Comparison of ENCODE assay signal across 12 mouse cellular contexts in the genomic region with DNA sequence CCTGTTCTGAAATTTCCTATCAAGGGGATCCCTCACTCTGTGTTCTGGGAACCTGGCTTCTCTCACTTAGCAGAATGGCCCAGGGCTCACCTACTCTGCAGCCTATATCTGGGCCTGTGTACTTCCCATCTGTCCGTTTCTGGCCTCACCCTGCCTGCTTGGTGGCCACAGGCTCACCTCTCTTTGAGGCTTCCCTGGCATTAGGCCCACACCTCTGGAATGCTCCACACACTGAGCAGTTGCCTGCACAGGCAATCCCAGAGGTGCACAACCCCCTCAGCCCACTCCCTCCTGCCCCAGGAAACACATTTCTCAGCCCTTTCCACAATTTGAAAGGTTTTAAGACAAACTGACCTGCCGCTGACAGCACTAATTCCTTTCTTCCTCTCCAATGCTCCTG.
DNase-seq lines count a peak whose midpoint lies in the region; ATAC-seq lines count a peak whose summit lies in the region.
"Had no signal": no experiment of that assay in that cellular context is flagged by ENCODE, and none has a peak within 500 bp of the region (broad histone marks: within the 10 kb centered on the region; RNA-seq: fewer than 3 reads in every experiment).

No protein-coding gene starts in this region.

- 18% methylated on average over 2 of the region's 2 CpGs for WGBS in heart, embryonic 10.5 days
- WGBS in liver, embryonic 13.5 days (ENCODE audit: insufficient replicate concordance): 61% methylated on average over 2 of the region's 2 CpGs
- WGBS in liver, embryonic 11.5 days: 44% methylated on average over 2 of the region's 2 CpGs
- 19% methylated on average over 2 of the region's 2 CpGs for WGBS in embryonic facial prominence, embryonic 13.5 days

- peak overlapping the region; percentile 71 for H3K27ac ChIP-seq in heart, embryonic 10.5 days
- no peak overlapping the region; the same call in 1 of the 2 replicates for H3K27ac ChIP-seq in liver, embryonic 13.5 days
- H3K27ac ChIP-seq in liver, embryonic 11.5 days (ENCODE audit: low read depth, low read length): no peak overlapping the region
- peak overlapping the region; percentile 29; the same call in 1 of the 2 replicates for H3K27ac ChIP-seq in embryonic facial prominence, embryonic 13.5 days

- H3K9me3 ChIP-seq in heart, embryonic 10.5 days: no peaks in the 10 kb centered on the region
- no peaks in the 10 kb centered on the region for H3K9me3 ChIP-seq in liver, embryonic 13.5 days (replicated peaks)
- no peaks in the 10 kb centered on the region for H3K9me3 ChIP-seq in liver, embryonic 11.5 days (ENCODE audit: control insufficient read depth, low read length)
- H3K9me3 ChIP-seq in embryonic facial prominence, embryonic 13.5 days: no peaks in the 10 kb centered on the region

- DNase-seq in heart, embryonic 10.5 days (ENCODE audit: low spot score): no peak
- DNase-seq in heart, adult 18-20 months: no peak
- no peak for DNase-seq in liver, embryonic 13.5 days
- DNase-seq in liver, embryonic 11.5 days (ENCODE audit: low spot score): no peak
- peak; percentile 66 for DNase-seq in mesoderm, embryonic 11.5 days (ENCODE audit: low read depth, low spot score)
- DNase-seq: adrenal gland, postnatal 25 days; cerebellum, adult 11 months had no signal

- no peak for ATAC-seq in liver, embryonic 13.5 days (ENCODE audit: low read depth)
- no peak for ATAC-seq in liver, embryonic 11.5 days (replicated peaks; ENCODE audit: low FRiP score)
- no peak for ATAC-seq in embryonic facial prominence, embryonic 13.5 days (ENCODE audit: insufficient number of reproducible peaks, insufficient read depth, low FRiP score, low TSS enrichment, low read depth)
- ATAC-seq in erythroid progenitor cell, adult 5-6 weeks (replicated peaks; ENCODE audit: low FRiP score, poor library complexity, severe bottlenecking): no peak
- ATAC-seq in erythroblast, adult 5-6 weeks (replicated peaks; ENCODE audit: low FRiP score, poor library complexity, severe bottlenecking): no peak
- ATAC-seq: midbrain, embryonic 16.5 days had no signal

- no peaks in the 10 kb centered on the region for H3K36me3 ChIP-seq in heart, embryonic 10.5 days
- no peaks in the 10 kb centered on the region for H3K36me3 ChIP-seq in liver, embryonic 13.5 days
- no peaks in the 10 kb centered on the region for H3K36me3 ChIP-seq in liver, embryonic 11.5 days (ENCODE audit: control insufficient read depth, insufficient read depth, low read length)
- H3K36me3 ChIP-seq in embryonic facial prominence, embryonic 13.5 days: no peaks in the 10 kb centered on the region

- no peaks in the 10 kb centered on the region for H3K27me3 ChIP-seq in heart, embryonic 10.5 days (ENCODE audit: insufficient read depth, poor library complexity, severe bottlenecking)
- 0 out of 2 replicates have a peak, but pooled peaks cover 2% of the 10 kb centered on the region for H3K27me3 ChIP-seq in liver, embryonic 13.5 days
- no peaks in the 10 kb centered on the region for H3K27me3 ChIP-seq in liver, embryonic 11.5 days (replicated peaks; ENCODE audit: control insufficient read depth, insufficient read depth, low read length)
- no peaks in the 10 kb centered on the region for H3K27me3 ChIP-seq in embryonic facial prominence, embryonic 13.5 days

- no peak overlapping the region for H3K4me3 ChIP-seq in heart, embryonic 10.5 days
- no peak overlapping the region for H3K4me3 ChIP-seq in liver, embryonic 13.5 days (replicated peaks)
- no peak overlapping the region for H3K4me3 ChIP-seq in liver, embryonic 11.5 days (ENCODE audit: low read depth, low read length)
- H3K4me3 ChIP-seq in embryonic facial prominence, embryonic 13.5 days: no peak overlapping the region
- H3K4me3 ChIP-seq: erythroblast, embryonic 14.5 days had no signal

- peaks cover 41% of the 10 kb centered on the region for H3K4me1 ChIP-seq in heart, embryonic 10.5 days
- H3K4me1 ChIP-seq in liver, embryonic 13.5 days (replicated peaks): peaks cover 49% of the 10 kb centered on the region
- peaks cover 9% of the 10 kb centered on the region for H3K4me1 ChIP-seq in liver, embryonic 11.5 days (replicated peaks; ENCODE audit: control insufficient read depth, insufficient read depth, low read length)
- peaks cover 40% of the 10 kb centered on the region for H3K4me1 ChIP-seq in embryonic facial prominence, embryonic 13.5 days

- 0 out of 2 replicates have a peak overlapping the region, but pooled peaks have one; percentile 6 for H3K9ac ChIP-seq in liver, embryonic 13.5 days
- no peak overlapping the region for H3K9ac ChIP-seq in liver, embryonic 11.5 days (ENCODE audit: low read depth, low read length)
- H3K9ac ChIP-seq in embryonic facial prominence, embryonic 13.5 days: no peak overlapping the region

- H3K4me2 ChIP-seq in liver, embryonic 13.5 days: no peak overlapping the region
- H3K4me2 ChIP-seq in liver, embryonic 11.5 days: no peak overlapping the region
- no peak overlapping the region for H3K4me2 ChIP-seq in embryonic facial prominence, embryonic 13.5 days

Comparison
In these comparisons a context has a peak if more than half of its experiments do, and no peak if none do; other contexts are left out.
1. H3K27ac ChIP-seq: peak in heart, embryonic 10.5 days (single experiment) and embryonic facial prominence, embryonic 13.5 days (single experiment); none in liver, embryonic 13.5 days (single experiment) and liver, embryonic 11.5 days (single experiment).